Mouse (Mus musculus): ENCODE measurements around the gene Tff1.

The Tff1 gene

GRCm38 (mm10) chr17:31165127-31165526, at the start of gene Tff1:
Gene Tff1, minus strand, starts transcription at chr17:31165277.
- no peak for DNase-seq

- DNase-seq = no peak
These were observed 46.8 kb upstream of the Tff1 start for GRCm38 (mm10) chr17:31211881-31212280.

GRCm38 (mm10) chr17:31210299-31210698, 45.2 kb upstream of the Tff1 start:
- DNase-seq = no peak

- DNase-seq = no peak
These were observed 44.4 kb upstream of the Tff1 start for GRCm38 (mm10) chr17:31209376-31209930.

GRCm38 (mm10) chr17:31208654-31209053, 43.6 kb upstream of the Tff1 start:
- no peak for DNase-seq

- no peak for DNase-seq
These were observed 42.8 kb upstream of the Tff1 start, which contains the start of gene Ubash3a for GRCm38 (mm10) chr17:31207771-31208334. Gene Ubash3a, plus strand, starts transcription at chr17:31207873.

GRCm38 (mm10) chr17:31198877-31199276, 33.8 kb upstream of the Tff1 start, which contains the start of gene Tmprss3:
Gene Tmprss3, minus strand, starts transcription at chr17:31198977.
- no peak for DNase-seq

- DNase-seq = no peak
These were observed 31.2 kb upstream of the Tff1 start for GRCm38 (mm10) chr17:31196283-31196682.

- no peak for DNase-seq
These were observed 30.1 kb upstream of the Tff1 start for GRCm38 (mm10) chr17:31195207-31195606.

- DNase-seq = no peak
These were observed 28.3 kb upstream of the Tff1 start for GRCm38 (mm10) chr17:31193360-31193759.

- no peak for DNase-seq
These were observed 27.6 kb upstream of the Tff1 start for GRCm38 (mm10) chr17:31192663-31193062.

GRCm38 (mm10) chr17:31191825-31192224, 26.7 kb upstream of the Tff1 start:
- DNase-seq = no peak

- DNase-seq = peak; percentile 79
These were observed 22.3 kb upstream of the Tff1 start for GRCm38 (mm10) chr17:31187370-31187769.

- DNase-seq = peak; percentile 12
These were observed 19.4 kb upstream of the Tff1 start for GRCm38 (mm10) chr17:31184269-31184990.

GRCm38 (mm10) chr17:31183180-31183974, 18.3 kb upstream of the Tff1 start:
- DNase-seq = no peak

- DNase-seq = no peak
These were observed 16.4 kb upstream of the Tff1 start for GRCm38 (mm10) chr17:31181490-31181889.

- DNase-seq = no peak
These were observed 11.2 kb upstream of the Tff1 start for GRCm38 (mm10) chr17:31176321-31176720.

GRCm38 (mm10) chr17:31169796-31170195, 4.7 kb upstream of the Tff1 start:
- DNase-seq = no peak

GRCm38 (mm10) chr17:31163821-31164220, 1.3 kb downstream of the Tff1 start:
- DNase-seq = no peak

GRCm38 (mm10) chr17:31162607-31163006, 2.5 kb downstream of the Tff1 start:
- DNase-seq = no peak

GRCm38 (mm10) chr17:31160291-31160690, 4.8 kb downstream of the Tff1 start:
- no peak for DNase-seq

- DNase-seq = no peak
These were observed 7.2 kb downstream of the Tff1 start for GRCm38 (mm10) chr17:31157921-31158320.

- DNase-seq = no peak
These were observed 11.3 kb downstream of the Tff1 start for GRCm38 (mm10) chr17:31153785-31154184.

Data from lung, postnatal 10 days (tissue).